Mouse (Mus musculus): ENCODE data around the gene Gabre. TPM values are rescaled to one million over a fixed set of nuclear protein-coding genes. Genes with fewer than 3 reads are reported as not detected.

Gene Gabre
- 0.18 and 0.19 TPM in 2 replicates for total RNA-seq (2017)

GRCm38 (mm10) chrX:72274659-72275371 lies at the start of gene Gabre:
Gabre (minus strand) TSS chrX:72274803.
- ATAC-seq (replicated peaks; ENCODE audit: low read depth, poor library complexity, severe bottlenecking), result peak; percentile 78

- ATAC-seq (replicated peaks; ENCODE audit: low read depth, poor library complexity, severe bottlenecking), result no peak
Measured at GRCm38 (mm10) chrX:72297812-72298211, 23.2 kb upstream of the Gabre start.

GRCm38 (mm10) chrX:72275372-72275663 lies 715 bp upstream of the Gabre start:
- no peak for ATAC-seq (replicated peaks; ENCODE audit: low read depth, poor library complexity, severe bottlenecking)

- ATAC-seq (replicated peaks; ENCODE audit: low read depth, poor library complexity, severe bottlenecking), result peak; percentile 32; the same call in 1 of the 2 replicates
Measured at GRCm38 (mm10) chrX:72273966-72274658, 491 bp downstream of the Gabre start.

GRCm38 (mm10) chrX:72270637-72271036 lies 4.0 kb downstream of the Gabre start:
- no peak for ATAC-seq (replicated peaks; ENCODE audit: low read depth, poor library complexity, severe bottlenecking)

GRCm38 (mm10) chrX:72221717-72222116 lies 52.9 kb downstream of the Gabre start, which contains the start of gene Magea4:
Magea4 (plus strand) TSS chrX:72222017.
- ATAC-seq (replicated peaks; ENCODE audit: low read depth, poor library complexity, severe bottlenecking), result no peak

Other genes with a start within 250 kb of the Gabre start
- not detected in 2 replicates for gene Magea4, start 52.8 kb downstream of the Gabre start, total RNA-seq (2017)
- gene Magea10, start 112.1 kb upstream of the Gabre start, total RNA-seq (2017), result not detected in 2 replicates

Measured in common myeloid progenitor, adult 5-6 weeks (primary cell).